Mouse (Mus musculus): ENCODE measurements around the gene Batf.

Gene Batf

GRCm38 (mm10) chr12:85728181-85728580, 41.7 kb downstream of the Batf start:
- DNase-seq (ENCODE audit: low spot score), result no peak

- peak; percentile 35 for DNase-seq (ENCODE audit: low spot score)
Measured at GRCm38 (mm10) chr12:85729022-85729944, 42.8 kb downstream of the Batf start.

- no peak for DNase-seq (ENCODE audit: low spot score)
Measured at GRCm38 (mm10) chr12:85729945-85730290, 43.4 kb downstream of the Batf start.

GRCm38 (mm10) chr12:85736203-85736602, 49.7 kb downstream of the Batf start:
- no peak for DNase-seq (ENCODE audit: low spot score)

- no peak for DNase-seq (ENCODE audit: low spot score)
Measured at GRCm38 (mm10) chr12:85736960-85737359, 50.5 kb downstream of the Batf start.

GRCm38 (mm10) chr12:85745827-85746695, 59.6 kb downstream of the Batf start, which contains the start of gene Flvcr2:
Gene Flvcr2 (plus strand): TSS chr12:85746539.
- DNase-seq (ENCODE audit: low spot score), result peak; percentile 11

- no peak for DNase-seq (ENCODE audit: low spot score)
Measured at GRCm38 (mm10) chr12:85746696-85747219, 60.3 kb downstream of the Batf start.

GRCm38 (mm10) chr12:85747343-85747742, 60.9 kb downstream of the Batf start:
- DNase-seq (ENCODE audit: low spot score), result no peak

GRCm38 (mm10) chr12:85749861-85750260, 63.4 kb downstream of the Batf start:
- DNase-seq (ENCODE audit: low spot score), result no peak

- DNase-seq (ENCODE audit: low spot score), result no peak
Measured at GRCm38 (mm10) chr12:85752116-85752515, 65.6 kb downstream of the Batf start.

GRCm38 (mm10) chr12:85753223-85753622, 66.8 kb downstream of the Batf start:
- DNase-seq (ENCODE audit: low spot score), result no peak

GRCm38 (mm10) chr12:85754611-85755265, 68.3 kb downstream of the Batf start:
- DNase-seq (ENCODE audit: low spot score), result no peak

- DNase-seq (ENCODE audit: low spot score), result no peak
Measured at GRCm38 (mm10) chr12:85756455-85756854, 70.0 kb downstream of the Batf start.

- no peak for DNase-seq (ENCODE audit: low spot score)
Measured at GRCm38 (mm10) chr12:85757074-85757473, 70.6 kb downstream of the Batf start.

Data from c-Kit-positive CD71-positive TER-119-positive erythroid progenitor cells, embryonic 14.5 days (primary cell).